Mouse (Mus musculus): ENCODE results near the gene Mtus2.

The Mtus2 gene

DNA sequence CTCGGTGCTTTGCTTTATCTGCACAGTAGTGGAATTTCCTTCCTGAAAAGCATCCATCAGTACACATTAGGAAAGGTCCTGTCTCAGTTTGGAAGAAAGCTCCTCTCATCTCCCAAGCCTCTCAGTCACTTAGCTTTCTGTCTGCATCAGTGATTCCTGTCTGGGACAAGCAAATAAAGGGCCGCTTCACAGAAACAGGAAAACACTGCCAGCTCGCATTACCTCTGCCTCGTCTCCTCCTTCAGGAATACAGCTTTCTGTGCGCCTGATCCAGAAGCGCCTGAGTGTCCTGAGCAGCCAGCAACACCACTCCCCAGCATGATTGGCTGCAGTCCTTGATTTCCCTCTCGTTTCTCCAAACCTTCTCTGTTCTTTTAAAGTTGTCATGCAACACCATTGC lies 222.1 kb downstream of the Mtus2 start:
- CTCF ChIA-PET: interaction anchor here in 2 of 4 experiments (0.6 to 1.7 kb wide), 3 partner anchors 60 to 1472 kb away, joined by 3 to 9 read pairs (median 7); no protein-coding TSS in a partner anchor
- POLR2A ChIA-PET: interaction anchor here in 1 of 4 experiments (1.3 kb wide), 1 partner anchor 124 kb away, joined by 3 read pairs; no protein-coding TSS in a partner anchor

GRCm38 (mm10) chr5:148180590-148181307 lies 223.6 kb downstream of the Mtus2 start:
- ChIA-PET CTCF (interaction anchor here (0.5 to 2.6 kb wide), 30 partner anchors 10 to 1188 kb away, joined by 3 to 11 read pairs (median 3); no protein-coding TSS in a partner anchor), POLR2A (interaction anchor here in 2 of 4 experiments (0.6 to 2.3 kb wide), 8 partner anchors 10 to 376 kb away, joined by 3 to 8 read pairs (median 4); no protein-coding TSS in a partner anchor)

- ChIA-PET POLR2A (interaction anchor here in 2 of 4 experiments (0.6 to 2.3 kb wide), 7 partner anchors 10 to 376 kb away, joined by 3 to 8 read pairs (median 3); no protein-coding TSS in a partner anchor), CTCF (interaction anchor here (0.6 to 2.6 kb wide), 25 partner anchors 10 to 712 kb away, joined by 3 to 11 read pairs (median 3); no protein-coding TSS in a partner anchor)
Measured at GRCm38 (mm10) chr5:148181308-148181630, 224.1 kb downstream of the Mtus2 start.

DNA sequence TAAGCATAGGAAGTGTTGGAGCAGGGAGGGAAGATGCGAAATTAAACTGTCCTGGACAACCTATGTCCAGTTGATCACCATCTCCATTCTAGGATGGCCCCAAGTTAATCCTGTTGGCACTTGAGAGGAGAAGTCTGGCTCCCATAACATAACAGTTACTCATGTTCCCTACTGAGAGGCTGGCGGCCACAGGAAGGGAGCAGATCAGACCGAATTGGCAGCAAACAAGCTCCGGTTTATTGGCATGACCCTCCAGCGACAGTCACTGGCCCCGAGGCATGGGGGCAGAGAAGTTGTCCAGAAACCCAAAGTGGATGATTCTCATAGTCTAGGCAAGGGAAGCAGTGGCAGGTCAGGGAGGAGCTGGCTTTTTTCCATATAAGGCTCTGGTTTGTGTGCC lies 224.8 kb downstream of the Mtus2 start:
- POLR2A ChIA-PET: interaction anchor here in 2 of 4 experiments (0.6 to 2.3 kb wide), 6 partner anchors 9 to 1156 kb away, joined by 3 to 8 read pairs (median 4); no protein-coding TSS in a partner anchor
- CTCF ChIA-PET: interaction anchor here (0.8 to 2.6 kb wide), 8 partner anchors 9 to 98 kb away, joined by 3 to 11 read pairs (median 4); no protein-coding TSS in a partner anchor

GRCm38 (mm10) chr5:148185898-148186297 lies 228.8 kb downstream of the Mtus2 start:
- ChIA-PET POLR2A (interaction anchor here in 1 of 4 experiments (0.6 kb wide), 1 partner anchor 1358 kb away, joined by 5 read pairs; no protein-coding TSS in a partner anchor), CTCF (interaction anchor here in 1 of 4 experiments (0.7 kb wide), 1 partner anchor 116 kb away, joined by 3 read pairs; no protein-coding TSS in a partner anchor)

DNA sequence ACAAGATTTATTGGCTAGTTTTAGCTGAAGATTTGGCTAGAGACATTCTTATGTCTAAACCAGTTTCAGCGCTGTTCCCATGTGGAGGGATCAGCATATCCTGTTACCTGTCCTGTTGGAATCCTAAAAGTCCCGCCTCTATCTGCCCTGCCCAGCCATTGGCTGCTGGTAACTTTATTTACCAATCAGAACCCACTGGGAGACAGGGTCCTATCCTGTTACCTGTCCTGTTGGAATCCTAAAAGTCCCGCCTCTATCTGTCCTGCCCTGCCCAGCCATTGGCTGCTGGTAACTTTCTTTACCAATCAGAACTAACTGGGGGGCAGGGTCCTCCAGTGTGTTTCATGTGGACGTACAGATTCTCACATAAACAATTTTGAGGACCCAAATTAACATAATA lies 234.3 kb downstream of the Mtus2 start:
- ChIA-PET POLR2A (interaction anchor here in 2 of 4 experiments (1.0 to 1.7 kb wide), 3 partner anchors 10 to 16 kb away, joined by 5 to 8 read pairs (median 5); no protein-coding TSS in a partner anchor), CTCF (interaction anchor here in 2 of 4 experiments (1.0 to 2.2 kb wide), 4 partner anchors 10 to 50 kb away, joined by 3 to 11 read pairs (median 6); no protein-coding TSS in a partner anchor)

DNA sequence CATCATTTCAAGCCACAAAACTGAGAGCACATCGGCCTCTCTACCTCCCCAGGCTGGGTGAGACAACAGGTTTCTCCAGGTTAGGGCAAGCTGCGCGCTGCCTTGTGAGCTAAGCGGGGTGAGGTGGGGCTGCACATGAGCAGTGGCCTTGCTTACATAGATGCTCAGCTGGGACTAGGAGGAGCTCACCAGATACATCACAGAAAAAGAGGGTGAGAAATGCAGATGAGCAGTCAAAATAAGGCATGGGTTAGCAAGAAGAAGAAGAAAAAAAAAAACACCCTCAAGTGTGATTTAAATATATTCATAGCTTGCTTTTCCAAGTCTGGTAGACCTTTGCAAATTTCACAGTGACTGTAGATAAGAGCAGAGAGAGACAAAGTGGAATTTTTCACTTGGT lies 254.7 kb downstream of the Mtus2 start:
- CTCF ChIA-PET: interaction anchor here in 3 of 4 experiments (0.6 to 0.8 kb wide), 3 partner anchors 132 to 231 kb away, joined by 3 read pairs; no protein-coding TSS in a partner anchor
- POLR2A ChIA-PET: no interaction called here

DNA sequence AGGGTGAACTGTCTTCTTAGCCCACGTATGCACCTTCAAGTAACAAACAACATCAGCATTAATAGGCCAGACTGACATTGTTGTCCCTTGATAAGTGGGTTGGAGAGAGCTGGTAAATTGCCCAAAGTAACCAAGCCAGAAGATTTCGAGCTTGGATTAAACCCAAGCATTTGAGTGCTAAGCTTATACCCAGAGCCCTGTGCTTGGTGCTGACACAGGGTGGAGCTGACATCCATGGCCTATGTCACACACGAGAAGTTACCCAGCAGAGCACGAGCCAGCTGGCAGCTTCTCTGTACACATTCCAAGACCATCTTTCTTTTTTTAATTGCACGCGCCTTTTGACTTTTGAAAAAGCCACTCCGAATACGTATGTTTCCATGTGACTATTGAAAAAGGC lies 259.7 kb downstream of the Mtus2 start:
- ChIA-PET CTCF (interaction anchor here in 1 of 4 experiments (0.6 kb wide), 1 partner anchor 1319 kb away, joined by 3 read pairs; no protein-coding TSS in a partner anchor), POLR2A (interaction anchor here in 1 of 4 experiments (0.5 kb wide), 1 partner anchor 17 kb away, joined by 3 read pairs; no protein-coding TSS in a partner anchor)

DNA sequence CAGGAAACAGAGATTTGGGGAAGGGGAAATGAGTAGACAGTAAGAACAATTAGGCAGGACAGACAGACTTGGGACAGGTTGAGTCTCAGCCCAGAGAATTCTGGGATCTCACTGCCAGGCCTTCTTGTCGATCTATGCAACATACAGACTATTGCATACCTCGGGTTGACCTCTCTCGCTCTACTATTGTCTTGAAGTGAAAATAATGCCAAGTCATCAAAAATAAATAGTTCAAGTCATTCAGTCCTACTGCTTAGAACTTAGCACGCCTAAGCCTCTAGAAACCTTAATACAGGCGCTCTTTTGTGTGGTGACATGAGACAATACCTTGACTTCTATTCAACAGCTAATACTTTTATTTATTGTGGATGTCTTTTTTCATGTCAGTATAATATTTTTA lies 265.8 kb downstream of the Mtus2 start:
- POLR2A ChIA-PET: interaction anchor here in 1 of 4 experiments (1.2 kb wide), 1 partner anchor 12 kb away, joined by 3 read pairs; no protein-coding TSS in a partner anchor
- CTCF ChIA-PET: interaction anchor here in 1 of 4 experiments (0.7 kb wide), 1 partner anchor 125 kb away, joined by 7 read pairs; no protein-coding TSS in a partner anchor

DNA sequence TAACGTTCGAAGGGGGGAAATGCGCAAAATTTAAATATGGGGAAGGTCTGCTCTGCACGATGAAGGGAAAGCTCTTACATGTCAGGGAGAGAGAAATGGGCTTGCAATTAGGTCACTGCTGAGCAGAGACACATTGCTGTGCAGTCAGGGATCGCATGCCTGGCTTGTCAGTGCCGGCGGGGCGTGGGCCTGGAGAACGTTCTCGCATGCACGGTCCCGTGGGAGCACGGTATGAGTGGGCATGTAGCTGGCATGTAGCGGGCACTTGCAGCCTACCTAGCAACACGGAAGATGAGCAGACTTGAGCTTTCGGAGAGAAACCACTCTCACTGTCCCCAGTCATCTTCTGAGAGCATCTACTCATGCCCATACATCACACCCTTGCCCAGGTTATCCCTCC lies 266.9 kb downstream of the Mtus2 start:
- ChIA-PET CTCF (interaction anchor here in 1 of 4 experiments (0.6 kb wide), 1 partner anchor 138 kb away, joined by 4 read pairs; no protein-coding TSS in a partner anchor), POLR2A (interaction anchor here in 2 of 4 experiments (0.8 to 1.2 kb wide), 2 partner anchors 10 to 329 kb away, joined by 3 to 4 read pairs; partner anchors contain the start of gene Slc46a3 (in 1 of the 2))

GRCm38 (mm10) chr5:148233714-148234113 lies 276.6 kb downstream of the Mtus2 start:
- CTCF ChIA-PET: interaction anchor here in 2 of 4 experiments (0.6 to 1.4 kb wide), 4 partner anchors 8 to 864 kb away, joined by 4 to 7 read pairs (median 4); no protein-coding TSS in a partner anchor
- POLR2A ChIA-PET: interaction anchor here in 1 of 4 experiments (0.7 to 1.5 kb wide), 2 partner anchors 10 to 17 kb away, joined by 3 read pairs; no protein-coding TSS in a partner anchor

- POLR2A ChIA-PET: no interaction called here
Measured at GRCm38 (mm10) chr5:148236616-148237015, 279.5 kb downstream of the Mtus2 start.

GRCm38 (mm10) chr5:148239067-148239466 lies 281.9 kb downstream of the Mtus2 start:
- POLR2A ChIA-PET: interaction anchor here (0.5 to 0.9 kb wide), 8 partner anchors 58 to 1293 kb away, joined by 3 to 6 read pairs (median 3); no protein-coding TSS in a partner anchor
- CTCF ChIA-PET: interaction anchor here (0.5 to 2.7 kb wide), 70 partner anchors 12 to 1853 kb away, joined by 3 to 25 read pairs (median 4); partner anchors contain the start of gene Mtus2 (in 1 of the 4)

More at GRCm38 (mm10) chr5:148236616-148237015, 279.5 kb downstream of the Mtus2 start:
- CTCF ChIA-PET: interaction anchor here (0.6 to 1.5 kb wide), 5 partner anchors 11 to 153 kb away, joined by 3 to 5 read pairs (median 3); no protein-coding TSS in a partner anchor

DNA sequence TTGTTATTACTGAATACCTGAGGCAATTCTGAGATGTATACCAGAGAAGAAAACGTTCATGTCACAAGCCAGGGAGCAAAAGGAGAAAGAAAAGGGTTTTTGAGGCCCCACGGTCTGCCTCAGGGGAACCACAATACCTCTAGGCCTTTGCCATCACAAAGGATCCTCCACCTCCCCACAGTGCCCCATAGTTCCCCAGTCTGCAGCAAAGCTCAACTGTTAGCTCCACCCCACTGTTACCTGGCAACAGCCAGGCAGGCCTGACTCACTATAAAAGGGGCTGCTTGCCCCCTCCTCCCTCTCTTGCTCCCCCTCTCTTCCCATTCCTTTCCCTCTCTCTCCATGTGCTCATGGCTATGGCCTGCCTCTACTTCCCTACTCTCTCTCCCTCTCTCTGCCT lies 282.6 kb downstream of the Mtus2 start:
- ChIA-PET POLR2A (interaction anchor here in 1 of 4 experiments (0.5 to 0.6 kb wide), 2 partner anchors 176 to 844 kb away, joined by 4 to 5 read pairs; no protein-coding TSS in a partner anchor), CTCF (interaction anchor here (0.6 to 3.6 kb wide), 27 partner anchors 14 to 1020 kb away, joined by 3 to 25 read pairs (median 5); partner anchors contain the start of gene Mtus2 (in 1 of the 4))

DNA sequence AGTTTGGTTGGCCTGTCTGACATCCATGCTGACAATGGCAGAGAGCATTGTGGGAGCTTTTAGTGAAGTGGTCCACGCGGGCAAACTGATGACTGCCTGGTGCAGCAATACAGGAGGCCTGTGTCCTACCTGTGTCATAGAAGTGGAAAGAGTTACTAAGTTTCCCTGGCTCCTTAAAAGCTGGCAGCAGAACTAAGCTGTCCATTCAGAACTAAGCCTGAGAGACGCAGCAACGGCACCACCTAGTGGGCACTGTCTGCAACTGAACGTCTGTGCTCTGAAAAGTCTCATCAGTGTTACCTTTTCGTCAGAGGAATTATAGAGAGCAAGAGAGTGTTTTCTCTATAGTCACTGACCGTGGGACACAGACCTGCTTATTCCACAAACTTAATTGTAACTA lies 284.8 kb downstream of the Mtus2 start:
- POLR2A ChIA-PET: interaction anchor here in 3 of 4 experiments (0.6 to 1.0 kb wide), 4 partner anchors 15 to 557 kb away, joined by 3 to 5 read pairs (median 4); no protein-coding TSS in a partner anchor
- CTCF ChIA-PET: interaction anchor here (0.6 to 3.6 kb wide), 58 partner anchors 8 to 705 kb away, joined by 3 to 25 read pairs (median 5); partner anchors contain the start of genes Mtus2 (in 2 of the 4) and Slc46a3 (in 1 of the 4)

GRCm38 (mm10) chr5:148244471-148244870 lies 287.4 kb downstream of the Mtus2 start:
- CTCF ChIA-PET: interaction anchor here in 3 of 4 experiments (0.6 to 1.5 kb wide), 4 partner anchors 9 to 167 kb away, joined by 3 to 4 read pairs (median 3); no protein-coding TSS in a partner anchor
- POLR2A ChIA-PET: interaction anchor here in 1 of 4 experiments (0.9 kb wide), 1 partner anchor 13 kb away, joined by 3 read pairs; no protein-coding TSS in a partner anchor

- CTCF ChIA-PET: interaction anchor here in 1 of 4 experiments (0.6 kb wide), 2 partner anchors 182 to 459 kb away, joined by 3 to 4 read pairs; no protein-coding TSS in a partner anchor
- POLR2A ChIA-PET: no interaction called here
Measured at GRCm38 (mm10) chr5:148245386-148245785, 288.3 kb downstream of the Mtus2 start.

- POLR2A ChIA-PET: interaction anchor here in 2 of 4 experiments (0.6 to 1.1 kb wide), 3 partner anchors 22 to 160 kb away, joined by 3 to 4 read pairs (median 4); no protein-coding TSS in a partner anchor
- CTCF ChIA-PET: interaction anchor here in 2 of 4 experiments (0.5 to 1.2 kb wide), 3 partner anchors 11 to 1277 kb away, joined by 3 to 5 read pairs (median 4); no protein-coding TSS in a partner anchor
Measured at GRCm38 (mm10) chr5:148248236-148248635, 291.1 kb downstream of the Mtus2 start.
